Mouse (Mus musculus): Measurements from ENCODE around the gene Pnpo. TPM values are rescaled to one million over a fixed set of nuclear protein-coding genes. Genes with fewer than 3 reads are reported as not detected.

Pnpo gene
- 19.8 and 25.7 TPM in 2 replicates for polyA plus RNA-seq (2012; ENCODE audit: insufficient read depth, insufficient read length, missing spikeins)

GRCm38 (mm10) chr11:96943746-96944304 is at the start of gene Pnpo:
TSS of gene Pnpo (minus strand) at chr11:96943986.
- Histone ChIP-seq H3K4me3 (ENCODE audit: insufficient read depth, low read depth, low read length) (peak within 1 kb of the TSS; percentile 80), H3K27ac (replicated peaks; ENCODE audit: low read depth, low read length) (peak within 1 kb of the TSS; percentile 1; the same call in 1 of the 2 replicates), H3K4me1 (ENCODE audit: control insufficient read depth, insufficient read depth, insufficient read length, low read length) (peaks cover 4% of the 10 kb centered on the region; the same call in 1 of the 2 replicates)

- Histone ChIP-seq H3K4me1 (ENCODE audit: control insufficient read depth, insufficient read depth, insufficient read length, low read length) (peaks cover 8% of the 10 kb centered on the region; the same call in 1 of the 2 replicates), H3K27ac (replicated peaks; ENCODE audit: low read depth, low read length) (no peak overlapping the region; the same call in 1 of the 2 replicates), H3K4me3 (ENCODE audit: insufficient read depth, low read depth, low read length) (no peak overlapping the region)
These were observed 49.0 kb upstream of the Pnpo start for GRCm38 (mm10) chr11:96992722-96993311.

GRCm38 (mm10) chr11:96991501-96991900 is 47.7 kb upstream of the Pnpo start:
- Histone ChIP-seq H3K4me1 (ENCODE audit: control insufficient read depth, insufficient read depth, insufficient read length, low read length) (peaks cover 6% of the 10 kb centered on the region; the same call in 1 of the 2 replicates), H3K27ac (replicated peaks; ENCODE audit: low read depth, low read length) (no peak overlapping the region), H3K4me3 (ENCODE audit: insufficient read depth, low read depth, low read length) (no peak overlapping the region)

GRCm38 (mm10) chr11:96987873-96988655 is 44.3 kb upstream of the Pnpo start:
- no peak overlapping the region for H3K27ac ChIP-seq (replicated peaks; ENCODE audit: low read depth, low read length)
- no peak overlapping the region for H3K4me3 ChIP-seq (ENCODE audit: insufficient read depth, low read depth, low read length)
- H3K4me1 ChIP-seq (ENCODE audit: control insufficient read depth, insufficient read depth, insufficient read length, low read length), result peaks cover 4% of the 10 kb centered on the region; the same call in 1 of the 2 replicates

GRCm38 (mm10) chr11:96986463-96986862 is 42.7 kb upstream of the Pnpo start:
- no peak overlapping the region for H3K4me3 ChIP-seq (ENCODE audit: insufficient read depth, low read depth, low read length)
- H3K27ac ChIP-seq (replicated peaks; ENCODE audit: low read depth, low read length), result no peak overlapping the region
- H3K4me1 ChIP-seq (ENCODE audit: control insufficient read depth, insufficient read depth, insufficient read length, low read length), result no peaks in the 10 kb centered on the region; the same call in 1 of the 2 replicates

GRCm38 (mm10) chr11:96984903-96985302 is 41.1 kb upstream of the Pnpo start:
- Histone ChIP-seq H3K27ac (replicated peaks; ENCODE audit: low read depth, low read length) (no peak overlapping the region), H3K4me3 (ENCODE audit: insufficient read depth, low read depth, low read length) (no peak overlapping the region), H3K4me1 (ENCODE audit: control insufficient read depth, insufficient read depth, insufficient read length, low read length) (no peaks in the 10 kb centered on the region; the same call in 1 of the 2 replicates)

GRCm38 (mm10) chr11:96982859-96983258 is 39.1 kb upstream of the Pnpo start, which contains the start of gene Sp2:
TSS of gene Sp2 (minus strand) at chr11:96982959.
- 0 out of 2 replicates have a peak, but pooled peaks cover 3% of the 10 kb centered on the region for H3K4me1 ChIP-seq (ENCODE audit: control insufficient read depth, insufficient read depth, insufficient read length, low read length)
- no peak within 1 kb of the TSS for H3K27ac ChIP-seq (replicated peaks; ENCODE audit: low read depth, low read length)
- no peak within 1 kb of the TSS for H3K4me3 ChIP-seq (ENCODE audit: insufficient read depth, low read depth, low read length)

- Histone ChIP-seq H3K27ac (replicated peaks; ENCODE audit: low read depth, low read length) (no peak overlapping the region), H3K4me3 (ENCODE audit: insufficient read depth, low read depth, low read length) (no peak overlapping the region), H3K4me1 (ENCODE audit: control insufficient read depth, insufficient read depth, insufficient read length, low read length) (0 out of 2 replicates have a peak, but pooled peaks cover 3% of the 10 kb centered on the region)
These were observed 38.6 kb upstream of the Pnpo start for GRCm38 (mm10) chr11:96982355-96982754.

GRCm38 (mm10) chr11:96981461-96981860 is 37.7 kb upstream of the Pnpo start:
- H3K27ac ChIP-seq (replicated peaks; ENCODE audit: low read depth, low read length), result no peak overlapping the region
- 0 out of 2 replicates have a peak, but pooled peaks cover 3% of the 10 kb centered on the region for H3K4me1 ChIP-seq (ENCODE audit: control insufficient read depth, insufficient read depth, insufficient read length, low read length)
- H3K4me3 ChIP-seq (ENCODE audit: insufficient read depth, low read depth, low read length), result no peak overlapping the region

- no peak overlapping the region for H3K4me3 ChIP-seq (ENCODE audit: insufficient read depth, low read depth, low read length)
- H3K27ac ChIP-seq (replicated peaks; ENCODE audit: low read depth, low read length), result no peak overlapping the region
- H3K4me1 ChIP-seq (ENCODE audit: control insufficient read depth, insufficient read depth, insufficient read length, low read length), result peaks cover 11% of the 10 kb centered on the region
These were observed 36.2 kb upstream of the Pnpo start for GRCm38 (mm10) chr11:96980021-96980420.

- Histone ChIP-seq H3K4me1 (ENCODE audit: control insufficient read depth, insufficient read depth, insufficient read length, low read length) (peaks cover 13% of the 10 kb centered on the region), H3K27ac (replicated peaks; ENCODE audit: low read depth, low read length) (no peak overlapping the region), H3K4me3 (ENCODE audit: insufficient read depth, low read depth, low read length) (no peak overlapping the region)
These were observed 35.5 kb upstream of the Pnpo start for GRCm38 (mm10) chr11:96979329-96979728.

- Histone ChIP-seq H3K4me1 (ENCODE audit: control insufficient read depth, insufficient read depth, insufficient read length, low read length) (peaks cover 19% of the 10 kb centered on the region), H3K4me3 (ENCODE audit: insufficient read depth, low read depth, low read length) (peak overlapping the region; percentile 83), H3K27ac (replicated peaks; ENCODE audit: low read depth, low read length) (peak overlapping the region; percentile 84)
These were observed 34.8 kb upstream of the Pnpo start for GRCm38 (mm10) chr11:96978401-96979246.

- Histone ChIP-seq H3K4me1 (ENCODE audit: control insufficient read depth, insufficient read depth, insufficient read length, low read length) (peaks cover 24% of the 10 kb centered on the region), H3K27ac (replicated peaks; ENCODE audit: low read depth, low read length) (peak overlapping the region; percentile 96), H3K4me3 (ENCODE audit: insufficient read depth, low read depth, low read length) (peak overlapping the region; percentile 96)
These were observed 34.0 kb upstream of the Pnpo start for GRCm38 (mm10) chr11:96977606-96978400.

Measured in brown adipose tissue, adult 24 weeks (tissue).